Mouse (Mus musculus) myocyte (in vitro differentiated cells): ENCODE measurements around the gene Chrnb1.

Experiments
- CEBPB ChIP-seq: IDR thresholded peaks from 2 replicates; pipeline ENCODE4 v1.6.1; 2011; ENCODE audit warnings: mild to moderate bottlenecking, moderate library complexity; ENCODE audit not compliant: poor library complexity, insufficient read depth, severe bottlenecking
- E2F4 ChIP-seq: IDR thresholded peaks from one replicate; pipeline ENCODE4 v1.6.1; 2011; ENCODE audit warnings: mild to moderate bottlenecking, control low read depth, moderate library complexity; ENCODE audit not compliant: insufficient read depth
- MAX ChIP-seq: IDR thresholded peaks from one replicate; pipeline ENCODE4 v1.6.1; 2011; ENCODE audit warnings: low read depth, mild to moderate bottlenecking, control low read depth
- MYOG ChIP-seq, 3 experiments: IDR thresholded peaks; one replicate each; pipeline ENCODE4 v1.6.1; 2011; ENCODE audit warnings: control low read depth in 2 of 3, low read depth in 2 of 3, mild to moderate bottlenecking in 2 of 3; ENCODE audit not compliant: insufficient read length in 2 of 3, control insufficient read depth in 1 of 3, insufficient read depth in 1 of 3
- POLR2A ChIP-seq: IDR thresholded peaks from one replicate; pipeline ENCODE4 v1.6.1; 2011; ENCODE audit warnings: low read depth, mild to moderate bottlenecking, control low read depth, moderate library complexity; ENCODE audit not compliant: insufficient read length
- POLR2AphosphoS2 ChIP-seq: IDR thresholded peaks from one replicate; pipeline ENCODE4 v1.6.1; 2011; ENCODE audit warnings: low read depth, control low read depth; ENCODE audit not compliant: insufficient read length
- REST ChIP-seq: IDR thresholded peaks from one replicate; pipeline ENCODE4 v1.6.1; 2011; ENCODE audit warnings: mild to moderate bottlenecking, control low read depth, moderate library complexity; ENCODE audit not compliant: insufficient read depth, insufficient read length
- SRF ChIP-seq: IDR thresholded peaks from one replicate; pipeline ENCODE4 v1.6.1; 2011; ENCODE audit warnings: low read depth; ENCODE audit not compliant: control insufficient read depth, insufficient read length
- TCF12 ChIP-seq: IDR thresholded peaks from one replicate; pipeline ENCODE4 v1.6.1; 2011; ENCODE audit warnings: mild to moderate bottlenecking, control low read depth; ENCODE audit not compliant: poor library complexity, insufficient read depth, severe bottlenecking
- TCF3 ChIP-seq: IDR thresholded peaks from one replicate; pipeline ENCODE4 v1.6.1; 2011; ENCODE audit warnings: low read depth, control low read depth; ENCODE audit not compliant: insufficient read length
- USF1 ChIP-seq: IDR thresholded peaks from one replicate; pipeline ENCODE4 v1.6.1; 2011; ENCODE audit warnings: low read depth, mild to moderate bottlenecking, control low read depth, moderate library complexity

DNA sequence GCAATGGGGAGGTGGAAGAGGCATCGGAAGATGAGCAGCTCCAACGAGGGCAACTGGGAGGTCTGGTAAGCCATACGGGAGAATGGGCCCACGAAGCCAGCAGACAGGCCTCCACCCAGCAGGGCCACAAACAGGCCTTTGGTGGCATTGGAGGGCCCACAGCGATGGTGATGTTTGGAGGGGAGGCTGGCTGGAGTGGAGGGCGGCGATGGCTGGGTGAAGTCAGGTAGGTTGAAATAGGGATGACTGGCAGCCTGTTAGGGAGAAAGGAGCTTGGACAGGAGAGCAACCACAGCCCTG is 34.9 kb downstream of the Chrnb1 start:
- TF ChIP-seq POLR2AphosphoS2 (no peak), POLR2A (no peak), MYOG (IDR thresholded peaks at IDR 0.05; ENCODE audit: control insufficient read depth in 1 of 3, insufficient read depth in 1 of 3, insufficient read length in 2 of 3, low read depth in 2 of 3) (no peak), TCF12 (no peak), SRF (no peak), REST (no peak), MAX (no peak), E2F4 (no peak), TCF3 (no peak), USF1 (no peak), CEBPB (no peak)
